Mouse (Mus musculus) brain, embryonic 14.5 days (tissue): ENCODE results near the gene Klhl28.

ENCODE experiments used
- CTCF ChIP-seq: fragments of 200-500 bp; IDR thresholded peaks from 2 replicates; pipeline ENCODE4 v1.5.1; 2012; ENCODE audit warnings: inconsistent platforms, mild to moderate bottlenecking, moderate library complexity, borderline replicate concordance; ENCODE audit not compliant: insufficient read depth, insufficient read length; ENCODE audit errors: extremely low read depth
- POLR2A ChIP-seq: fragments of 200-500 bp; IDR thresholded peaks from 2 replicates; pipeline ENCODE4 v1.6.1; 2012; ENCODE audit warnings: mild to moderate bottlenecking, inconsistent platforms, borderline replicate concordance; ENCODE audit not compliant: poor library complexity, insufficient read depth, insufficient read length, severe bottlenecking; ENCODE audit errors: extremely low read depth

DNA sequence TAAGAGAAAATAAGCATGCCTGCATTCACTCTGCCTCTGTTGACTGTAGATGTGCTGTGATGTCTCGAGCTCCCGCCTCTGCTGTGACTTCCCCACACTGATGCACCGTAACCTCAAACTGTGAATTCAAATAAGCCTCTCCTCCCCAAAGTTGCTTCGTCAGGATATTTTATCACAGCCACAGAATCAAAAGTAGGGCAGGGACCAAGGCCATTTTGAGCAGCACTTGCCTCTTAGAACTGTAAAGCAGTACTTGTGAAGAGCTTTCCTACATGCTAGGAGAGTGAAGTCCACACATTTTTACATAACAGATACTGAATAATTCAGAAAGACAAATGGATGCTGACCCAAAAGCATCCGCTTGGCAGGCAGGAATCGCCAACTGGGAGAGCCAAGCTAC lies 52.3 kb downstream of the Klhl28 start:
- TF ChIP-seq CTCF (no peak), POLR2A (no peak)
